Mouse (Mus musculus): ENCODE data around the gene Bcl7b. TPM values are rescaled to one million over a fixed set of nuclear protein-coding genes. Genes with fewer than 3 reads are reported as not detected.

The Bcl7b gene
- 5.6 TPM for polyA plus RNA-seq (2014; fragmentation: Illumina TruSeq; extraction: RNeasy Lipid Tissue Mini Kit (QIAGEN cat#74804); ENCODE audit: low replicate concordance)

DNA sequence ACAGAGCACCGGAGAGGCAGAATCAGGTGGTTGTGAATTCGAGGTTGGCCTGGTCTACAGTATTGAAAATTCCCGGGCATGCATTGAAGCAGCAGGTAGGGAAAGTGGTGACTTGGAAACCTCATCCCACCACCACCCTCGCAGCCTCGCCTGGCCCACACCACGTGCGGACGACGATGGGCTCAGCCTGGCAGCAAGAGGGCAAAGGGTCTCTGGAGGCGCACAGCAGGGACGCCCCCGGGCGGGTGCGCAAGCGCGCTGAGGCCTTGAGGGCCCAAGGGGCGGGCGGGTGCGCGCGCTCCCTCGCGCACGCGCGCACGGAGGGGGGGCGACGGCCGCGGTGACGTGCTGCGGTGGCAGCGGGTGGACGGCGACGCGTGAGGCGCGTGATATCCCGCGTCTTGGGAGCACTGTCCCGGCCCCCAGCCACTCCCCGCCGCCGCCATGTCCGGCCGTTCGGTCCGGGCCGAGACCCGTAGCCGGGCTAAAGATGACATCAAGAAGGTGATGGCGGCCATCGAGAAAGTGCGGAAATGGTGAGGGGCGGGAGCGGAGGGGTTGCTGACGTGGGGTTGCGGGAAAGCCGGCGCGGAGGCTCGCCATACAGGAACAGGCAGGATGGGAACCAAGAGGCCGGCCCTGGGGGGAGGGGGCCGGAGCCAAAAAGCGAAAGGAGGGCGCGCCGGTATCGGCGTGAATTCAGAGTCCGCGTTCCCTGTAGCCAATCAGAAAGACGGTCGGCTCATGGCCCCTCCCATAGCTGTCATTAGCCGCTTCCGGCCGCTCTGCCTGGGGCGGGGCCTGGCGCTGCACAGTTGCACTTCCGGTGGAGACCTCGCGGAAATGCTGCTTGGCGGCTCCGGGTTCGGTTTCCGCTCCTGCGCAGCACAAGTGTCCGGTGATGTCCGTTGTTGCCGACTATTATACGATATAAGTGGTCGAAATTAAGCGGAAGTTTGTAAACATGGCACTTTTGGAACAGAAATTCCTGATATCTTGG, at the start of gene Bcl7b:
Bcl7b (plus strand) TSS at position 221 of the 1,000 bp plus-strand sequence.

DNA sequence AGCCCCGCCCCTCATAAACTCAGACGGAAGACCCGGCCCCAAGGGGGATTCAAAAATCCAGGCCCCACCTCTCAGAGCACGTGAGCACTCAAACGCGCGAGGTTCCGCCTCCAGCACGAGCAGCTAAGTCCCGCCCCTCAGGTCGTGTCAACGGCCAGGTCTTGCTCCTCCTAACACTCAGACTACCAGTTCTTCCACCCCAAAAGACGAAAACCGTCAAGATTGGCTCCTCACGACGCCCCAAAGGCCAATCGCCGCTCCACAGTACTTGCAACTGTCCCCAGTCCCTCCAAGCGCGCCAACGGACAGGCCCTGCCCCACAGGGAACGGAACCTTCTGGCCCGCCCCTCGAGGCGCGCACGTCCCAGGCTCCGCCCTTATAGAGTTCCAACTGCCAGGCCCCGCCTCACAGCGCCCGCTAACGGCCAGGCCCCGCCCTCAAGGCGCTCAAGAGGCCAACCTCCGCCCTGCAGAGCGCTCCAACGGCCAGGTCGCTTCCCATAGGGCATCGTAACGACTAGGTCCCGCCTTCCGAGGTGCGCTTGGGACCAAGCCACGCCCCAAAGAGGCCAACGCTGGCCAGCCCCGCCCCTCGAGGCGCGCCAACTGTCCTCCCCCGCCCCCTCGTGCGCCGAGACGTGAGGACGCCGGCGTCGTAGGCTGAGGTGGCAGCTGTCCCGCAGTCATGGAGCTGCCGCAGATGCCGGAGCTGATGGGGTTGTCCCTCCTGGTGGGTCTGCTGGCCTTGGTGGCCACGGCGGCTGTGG, 18.8 kb upstream of the Bcl7b start, which contains the start of gene Tbl2:
Tbl2 (plus strand) TSS at position 605 of the 767 bp plus-strand sequence.

DNA sequence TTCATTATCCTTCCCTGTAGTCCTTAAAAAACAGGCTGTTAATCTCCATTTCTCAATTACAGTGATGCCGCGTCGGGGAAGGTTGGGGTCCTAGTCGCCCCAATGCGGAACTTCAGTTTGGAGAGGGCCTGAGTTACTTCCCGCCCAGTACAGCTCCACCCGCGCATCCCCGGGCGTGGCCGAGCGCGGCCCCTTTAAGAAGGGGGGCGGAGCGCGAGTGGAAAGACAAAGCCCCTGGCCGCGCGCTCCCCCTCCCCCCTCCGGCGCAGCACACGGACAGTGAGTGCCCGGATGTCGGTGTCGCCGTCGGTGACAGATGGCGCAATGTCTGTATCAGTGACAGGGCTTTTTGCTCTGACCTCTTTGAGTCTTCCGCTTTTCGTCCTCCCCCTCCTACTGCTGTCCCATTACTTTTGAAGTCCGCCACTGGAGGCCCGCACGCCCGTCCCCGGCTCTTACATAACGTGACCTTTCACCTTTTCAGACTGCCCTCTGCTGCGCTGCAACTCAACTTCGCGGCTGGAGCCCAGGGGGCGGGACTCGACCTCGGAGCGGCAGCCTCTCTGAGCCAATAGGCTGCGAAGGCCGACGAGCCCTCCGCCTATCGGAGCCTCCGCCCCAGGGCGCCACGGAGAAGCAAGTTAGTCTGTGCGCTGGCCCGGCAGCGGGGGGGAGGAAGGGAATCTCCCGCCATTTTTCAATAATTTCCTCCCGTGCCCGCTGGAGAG, 18.7 kb downstream of the Bcl7b start, which contains the start of gene Baz1b:
Baz1b (plus strand) TSS at position 644 of the 728 bp plus-strand sequence.

Other genes with a start within 250 kb of the Bcl7b start
- 4.4 TPM for gene Mettl27, start 235.9 kb upstream of the Bcl7b start, polyA plus RNA-seq (2014; fragmentation: Illumina TruSeq; extraction: RNeasy Lipid Tissue Mini Kit (QIAGEN cat#74804); ENCODE audit: low replicate concordance)
- gene Cldn4, start 221.3 kb upstream of the Bcl7b start, polyA plus RNA-seq (2014; fragmentation: Illumina TruSeq; extraction: RNeasy Lipid Tissue Mini Kit (QIAGEN cat#74804); ENCODE audit: low replicate concordance): 1.6 TPM
- gene Cldn3, start 182.1 kb upstream of the Bcl7b start, polyA plus RNA-seq (2014; fragmentation: Illumina TruSeq; extraction: RNeasy Lipid Tissue Mini Kit (QIAGEN cat#74804); ENCODE audit: low replicate concordance): 0.71 TPM
- 3.7 TPM for gene Abhd11, start 159.1 kb upstream of the Bcl7b start, polyA plus RNA-seq (2014; fragmentation: Illumina TruSeq; extraction: RNeasy Lipid Tissue Mini Kit (QIAGEN cat#74804); ENCODE audit: low replicate concordance)
- gene Stx1a, start 144.8 kb upstream of the Bcl7b start, polyA plus RNA-seq (2014; fragmentation: Illumina TruSeq; extraction: RNeasy Lipid Tissue Mini Kit (QIAGEN cat#74804); ENCODE audit: low replicate concordance): not detected
- 7.3 TPM for gene Dnajc30, start 104.1 kb upstream of the Bcl7b start, polyA plus RNA-seq (2014; fragmentation: Illumina TruSeq; extraction: RNeasy Lipid Tissue Mini Kit (QIAGEN cat#74804); ENCODE audit: low replicate concordance)
- 8.2 TPM for gene Bud23, start 103.3 kb upstream of the Bcl7b start, polyA plus RNA-seq (2014; fragmentation: Illumina TruSeq; extraction: RNeasy Lipid Tissue Mini Kit (QIAGEN cat#74804); ENCODE audit: low replicate concordance)
- not detected for gene Vps37d, start 90.0 kb upstream of the Bcl7b start, polyA plus RNA-seq (2014; fragmentation: Illumina TruSeq; extraction: RNeasy Lipid Tissue Mini Kit (QIAGEN cat#74804); ENCODE audit: low replicate concordance)
- 13.9 TPM for gene Mlxipl, start 78.4 kb upstream of the Bcl7b start, polyA plus RNA-seq (2014; fragmentation: Illumina TruSeq; extraction: RNeasy Lipid Tissue Mini Kit (QIAGEN cat#74804); ENCODE audit: low replicate concordance)
- gene Tbl2, start 18.6 kb upstream of the Bcl7b start, polyA plus RNA-seq (2014; fragmentation: Illumina TruSeq; extraction: RNeasy Lipid Tissue Mini Kit (QIAGEN cat#74804); ENCODE audit: low replicate concordance): 4.8 TPM
- 27.7 TPM for gene Baz1b, start 19.0 kb downstream of the Bcl7b start, polyA plus RNA-seq (2014; fragmentation: Illumina TruSeq; extraction: RNeasy Lipid Tissue Mini Kit (QIAGEN cat#74804); ENCODE audit: low replicate concordance)
- not detected for gene Fzd9, start 82.9 kb downstream of the Bcl7b start, polyA plus RNA-seq (2014; fragmentation: Illumina TruSeq; extraction: RNeasy Lipid Tissue Mini Kit (QIAGEN cat#74804); ENCODE audit: low replicate concordance)
- gene Fkbp6, start 181.8 kb downstream of the Bcl7b start, polyA plus RNA-seq (2014; fragmentation: Illumina TruSeq; extraction: RNeasy Lipid Tissue Mini Kit (QIAGEN cat#74804); ENCODE audit: low replicate concordance): not detected
- not detected for gene Trim50, start 185.0 kb downstream of the Bcl7b start, polyA plus RNA-seq (2014; fragmentation: Illumina TruSeq; extraction: RNeasy Lipid Tissue Mini Kit (QIAGEN cat#74804); ENCODE audit: low replicate concordance)
- gene Nsun5, start 201.7 kb downstream of the Bcl7b start, polyA plus RNA-seq (2014; fragmentation: Illumina TruSeq; extraction: RNeasy Lipid Tissue Mini Kit (QIAGEN cat#74804); ENCODE audit: low replicate concordance): 1.8 TPM
- 1.3 TPM for gene Pom121, start 226.3 kb downstream of the Bcl7b start, polyA plus RNA-seq (2014; fragmentation: Illumina TruSeq; extraction: RNeasy Lipid Tissue Mini Kit (QIAGEN cat#74804); ENCODE audit: low replicate concordance)

Data from small intestine, adult 10 weeks (tissue).